Mouse (Mus musculus) mesoderm, embryonic 11.5 days (tissue): ENCODE results near the gene Ptbp3.
"Not testable (repeated sequence)": the region's sequence is repeated elsewhere in the genome, so short reads cannot be mapped to it uniquely, and the experiment has no call there.

Source experiments
- DNase-seq: peaks from one replicate; pipeline ENCODE4 v3.0.0-alpha.2; 2012; ENCODE audit warnings: low read depth, low spot score

The Ptbp3 gene

GRCm38 (mm10) chr4:59549175-59549976, at the start of gene Ptbp3:
TSS of gene Ptbp3 (minus strand) at chr4:59549364.
- peak; percentile 97 for DNase-seq

GRCm38 (mm10) chr4:59596556-59596955, 47.4 kb upstream of the Ptbp3 start:
- DNase-seq = no peak

GRCm38 (mm10) chr4:59594614-59595013, 45.5 kb upstream of the Ptbp3 start:
- DNase-seq = no peak

GRCm38 (mm10) chr4:59587872-59588226, 38.7 kb upstream of the Ptbp3 start:
- DNase-seq = no peak

- DNase-seq = no peak
Observed at GRCm38 (mm10) chr4:59587215-59587871, 38.2 kb upstream of the Ptbp3 start.

GRCm38 (mm10) chr4:59585097-59585496, 35.9 kb upstream of the Ptbp3 start:
- DNase-seq = no peak

GRCm38 (mm10) chr4:59582186-59582585, 33.0 kb upstream of the Ptbp3 start:
- no peak for DNase-seq

- DNase-seq = peak; percentile 100
Observed at GRCm38 (mm10) chr4:59581314-59582185, 32.4 kb upstream of the Ptbp3 start, which contains the start of gene Hsdl2. TSS of gene Hsdl2 (plus strand) at chr4:59581563.

GRCm38 (mm10) chr4:59580495-59581281, 31.5 kb upstream of the Ptbp3 start:
- peak; percentile 91 for DNase-seq

GRCm38 (mm10) chr4:59575184-59575958, 26.2 kb upstream of the Ptbp3 start:
- DNase-seq = no peak

- no peak for DNase-seq
Observed at GRCm38 (mm10) chr4:59572521-59573118, 23.5 kb upstream of the Ptbp3 start.

GRCm38 (mm10) chr4:59570519-59570918, 21.4 kb upstream of the Ptbp3 start:
- DNase-seq = not testable (repeated sequence)

GRCm38 (mm10) chr4:59569538-59569937, 20.4 kb upstream of the Ptbp3 start:
- peak; percentile 87 for DNase-seq

- no peak for DNase-seq
Observed at GRCm38 (mm10) chr4:59567576-59568260, 18.6 kb upstream of the Ptbp3 start.

- no peak for DNase-seq
Observed at GRCm38 (mm10) chr4:59565571-59566188, 16.5 kb upstream of the Ptbp3 start.

GRCm38 (mm10) chr4:59564128-59564527, 15.0 kb upstream of the Ptbp3 start:
- no peak for DNase-seq

GRCm38 (mm10) chr4:59560141-59560540, 11.0 kb upstream of the Ptbp3 start:
- DNase-seq = no peak

GRCm38 (mm10) chr4:59558096-59558720, 9.0 kb upstream of the Ptbp3 start:
- DNase-seq = no peak
